Mouse (Mus musculus) lung, embryonic 16.5 days (tissue): Measurements from ENCODE around the gene Spef1. TPM values are rescaled to one million over a fixed set of nuclear protein-coding genes. Genes with fewer than 3 reads are reported as not detected.
A peak's percentile ranks its signal among the peaks of the same experiment; 100 is the strongest.

Experiments used
- ATAC-seq: fragments of 200-750 bp; cut with Nextera tagmentation; 2 replicates; pipeline ENCODE4 v1.8.0; 2017; ENCODE audit warnings: low read depth, mild to moderate bottlenecking, moderate library complexity
- H3K27ac ChIP-seq: fragments of 300-500 bp; sonication (generic); 2 replicates; pipeline ENCODE4 v1.5.1; 2014; ENCODE audit warnings: mild to moderate bottlenecking, control low read depth, low read length
- H3K27me3 ChIP-seq: fragments of 300-500 bp; sonication (generic); 2 replicates; pipeline ENCODE4 v1.6.1; 2014; ENCODE audit warnings: low read depth, low read length, mixed read lengths; ENCODE audit not compliant: control insufficient read depth, insufficient read depth
- H3K36me3 ChIP-seq: fragments of 300-500 bp; sonication (generic); 2 replicates; pipeline ENCODE4 v1.6.1; 2014; ENCODE audit warnings: low read length; ENCODE audit not compliant: control insufficient read depth, insufficient read depth
- H3K4me1 ChIP-seq: fragments of 300-500 bp; sonication (generic); replicated peaks from 2 replicates; pipeline ENCODE4 v1.6.1; 2014; ENCODE audit warnings: low read length, mixed read lengths; ENCODE audit not compliant: control insufficient read depth, insufficient read depth
- H3K4me2 ChIP-seq: fragments of 300-500 bp; sonication (generic); 2 replicates; pipeline ENCODE4 v1.6.1; 2014; ENCODE audit warnings: low read depth, low read length, control low read depth
- H3K4me3 ChIP-seq: fragments of 300-500 bp; sonication (generic); 2 replicates; pipeline ENCODE4 v1.5.1; 2014; ENCODE audit warnings: mild to moderate bottlenecking, low read length, control low read depth
- H3K9ac ChIP-seq: fragments of 300-500 bp; sonication (generic); 2 replicates; pipeline ENCODE4 v1.6.1; 2014; ENCODE audit warnings: low read length, control low read depth
- H3K9me3 ChIP-seq: fragments of 300-500 bp; sonication (generic); 2 replicates; pipeline ENCODE4 v1.6.1; 2016; ENCODE audit warnings: low read length; ENCODE audit not compliant: control insufficient read depth
- WGBS: fragments of 180-500 bp; shearing (Covaris S2); extraction: QIAGEN DNeasy Blood & Tissue Kit; methylation state at CpG from one replicate; pipeline ENCODE4 v1.1.7; 2014; 5-methylcytosine and 5-hydroxymethylcytosine counted together
- polyA plus RNA-seq: library from polyadenylated mRNA; unstranded; fragments of >200 nt; fragmentation: Nextera tagmentation; extraction: Ambion mirVana; gene quantifications from 2 replicates; pipeline ENCODE4 v1.2.1, GENCODE M21; 2015

Gene Spef1
- polyA plus RNA-seq, 1 experiment from 2014 or later, result 6.5 TPM

- Histone ChIP-seq H3K36me3 (peaks cover 15% of the 10 kb centered on the region), H3K27me3 (no peaks in the 10 kb centered on the region), H3K27ac (peak overlapping the region; percentile 56), H3K9ac (no peak overlapping the region), H3K4me3 (no peak overlapping the region), H3K4me2 (no peak overlapping the region), H3K4me1 (peaks cover 6% of the 10 kb centered on the region), H3K9me3 (no peaks in the 10 kb centered on the region)
- ATAC-seq, result no peak
- WGBS, result 74% methylated on average over 8 of the region's 8 CpGs
These were observed 52.2 kb downstream of the Spef1 start for GRCm38 (mm10) chr2:131134826-131135400.

DNA sequence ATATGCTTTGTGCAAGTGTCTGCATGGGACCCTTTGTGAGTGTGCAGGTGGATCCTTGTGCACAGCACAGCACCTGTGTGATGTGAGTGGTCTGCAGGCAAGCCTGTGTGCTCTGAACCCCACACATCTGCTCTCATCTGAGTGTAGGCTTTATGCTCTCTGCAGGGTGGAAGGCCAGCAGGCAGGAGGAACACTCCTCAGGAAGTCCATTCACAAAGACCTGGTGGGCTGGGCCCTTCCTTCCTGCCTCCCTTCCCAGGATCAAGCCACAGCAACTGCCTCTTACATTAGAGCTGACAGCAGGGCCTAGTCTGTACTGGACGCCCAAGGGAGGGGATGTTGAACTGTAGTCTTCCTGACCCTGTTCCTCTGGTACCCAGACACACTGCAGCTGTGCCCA, 52.7 kb downstream of the Spef1 start:
- WGBS, result 75% methylated on average over 1 of the region's 1 CpGs
- no peaks in the 10 kb centered on the region for H3K9me3 ChIP-seq
- H3K27ac ChIP-seq, result peak overlapping the region; percentile 74
- ATAC-seq, result peak; percentile 81
- no peak overlapping the region for H3K9ac ChIP-seq
- peaks cover 11% of the 10 kb centered on the region for H3K36me3 ChIP-seq
- no peaks in the 10 kb centered on the region for H3K27me3 ChIP-seq
- no peak overlapping the region for H3K4me3 ChIP-seq
- H3K4me1 ChIP-seq, result peaks cover 1% of the 10 kb centered on the region; the same call in 1 of the 2 replicates
- no peak overlapping the region for H3K4me2 ChIP-seq

- WGBS, result 80% methylated on average over 9 of the region's 9 CpGs
- Histone ChIP-seq H3K9me3 (no peaks in the 10 kb centered on the region), H3K4me1 (peaks cover 2% of the 10 kb centered on the region; the same call in 1 of the 2 replicates), H3K9ac (no peak within 1 kb of the TSS), H3K4me3 (no peak within 1 kb of the TSS), H3K36me3 (peaks cover 3% of the 10 kb centered on the region), H3K27me3 (no peaks in the 10 kb centered on the region), H3K27ac (peak within 1 kb of the TSS; percentile 74), H3K4me2 (no peak within 1 kb of the TSS)
- ATAC-seq, result no peak
These were observed 54.0 kb downstream of the Spef1 start, which contains the start of gene Gm11037 for GRCm38 (mm10) chr2:131132930-131133547. Gene Gm11037 (plus strand): TSS chr2:131133497.

- no peak overlapping the region for H3K9ac ChIP-seq
- H3K27me3 ChIP-seq, result no peaks in the 10 kb centered on the region
- no peak for ATAC-seq
- H3K4me2 ChIP-seq, result no peak overlapping the region
- peaks cover 2% of the 10 kb centered on the region; the same call in 1 of the 2 replicates for H3K4me1 ChIP-seq
- 76% methylated on average over 10 of the region's 10 CpGs for WGBS
- no peak overlapping the region for H3K4me3 ChIP-seq
- H3K9me3 ChIP-seq, result no peaks in the 10 kb centered on the region
- peaks cover 2% of the 10 kb centered on the region for H3K36me3 ChIP-seq
- no peak overlapping the region for H3K27ac ChIP-seq
These were observed 54.8 kb downstream of the Spef1 start for GRCm38 (mm10) chr2:131132111-131132888.

GRCm38 (mm10) chr2:131130849-131131248, 56.2 kb downstream of the Spef1 start:
- Histone ChIP-seq H3K27ac (no peak overlapping the region), H3K27me3 (no peaks in the 10 kb centered on the region), H3K36me3 (no peaks in the 10 kb centered on the region), H3K4me2 (no peak overlapping the region), H3K9me3 (no peaks in the 10 kb centered on the region), H3K4me1 (peaks cover 6% of the 10 kb centered on the region; the same call in 1 of the 2 replicates), H3K4me3 (no peak overlapping the region), H3K9ac (no peak overlapping the region)
- ATAC-seq, result no peak
- WGBS, result 88% methylated on average over 2 of the region's 2 CpGs

GRCm38 (mm10) chr2:131129836-131130235, 57.2 kb downstream of the Spef1 start:
- Histone ChIP-seq H3K9ac (no peak overlapping the region), H3K9me3 (no peaks in the 10 kb centered on the region), H3K27ac (no peak overlapping the region), H3K4me2 (no peak overlapping the region), H3K4me1 (peaks cover 6% of the 10 kb centered on the region; the same call in 1 of the 2 replicates), H3K27me3 (no peaks in the 10 kb centered on the region), H3K4me3 (no peak overlapping the region), H3K36me3 (no peaks in the 10 kb centered on the region)
- 60% methylated on average over 5 of the region's 5 CpGs for WGBS
- no peak for ATAC-seq

GRCm38 (mm10) chr2:131128636-131129157, 58.4 kb downstream of the Spef1 start:
- Histone ChIP-seq H3K9me3 (no peaks in the 10 kb centered on the region), H3K36me3 (no peaks in the 10 kb centered on the region), H3K4me2 (peak overlapping the region; percentile 70), H3K4me3 (peak overlapping the region; percentile 10; the same call in 1 of the 2 replicates), H3K4me1 (peaks cover 8% of the 10 kb centered on the region; the same call in 1 of the 2 replicates), H3K9ac (no peak overlapping the region), H3K27ac (no peak overlapping the region), H3K27me3 (no peaks in the 10 kb centered on the region)
- no peak for ATAC-seq
- 66% methylated on average over 3 of the region's 3 CpGs for WGBS

GRCm38 (mm10) chr2:131128211-131128610, 58.9 kb downstream of the Spef1 start:
- Histone ChIP-seq H3K4me2 (peak overlapping the region; percentile 70), H3K9me3 (no peaks in the 10 kb centered on the region), H3K27ac (no peak overlapping the region), H3K27me3 (no peaks in the 10 kb centered on the region), H3K9ac (peak overlapping the region; percentile 77), H3K4me3 (peak overlapping the region; percentile 56), H3K4me1 (peaks cover 8% of the 10 kb centered on the region; the same call in 1 of the 2 replicates), H3K36me3 (no peaks in the 10 kb centered on the region)
- 70% methylated on average over 5 of the region's 5 CpGs for WGBS
- no peak for ATAC-seq
